Mouse (Mus musculus): ENCODE measurements at regions not wholly inside any gene's neighbourhood (a gene's known extent, or its start where the extent isn't known, plus 50 kb on each side); places are given as distances from the start of the nearest gene placed in this dataset.

DNA sequence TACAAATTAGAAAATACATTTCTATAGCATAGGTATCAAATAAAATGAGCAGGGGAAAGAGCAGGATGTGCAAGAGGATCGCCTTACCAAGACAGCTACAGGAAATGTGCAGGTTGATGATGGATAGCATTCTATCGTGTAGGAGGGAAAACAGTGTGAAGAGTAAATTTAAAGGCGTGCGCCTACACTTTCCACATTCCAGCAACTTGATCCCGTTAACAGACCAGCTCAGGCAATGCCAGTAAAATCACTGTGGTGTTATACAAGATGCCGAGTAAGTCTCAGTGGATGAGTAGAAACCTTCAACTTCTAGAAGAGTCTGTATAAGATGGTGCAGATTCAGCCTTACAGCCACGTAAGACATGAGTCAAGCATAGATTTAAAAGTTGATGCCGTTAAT, 831.8 kb upstream of the Chrm3 start:
- TF ChIP-seq CTCF (IDR thresholded peaks at IDR 0.05; ENCODE audit: low read depth, low read length) (no peak), POLR2A (IDR thresholded peaks at IDR 0.05; ENCODE audit: borderline replicate concordance, low read depth, low read length) (no peak)

DNA sequence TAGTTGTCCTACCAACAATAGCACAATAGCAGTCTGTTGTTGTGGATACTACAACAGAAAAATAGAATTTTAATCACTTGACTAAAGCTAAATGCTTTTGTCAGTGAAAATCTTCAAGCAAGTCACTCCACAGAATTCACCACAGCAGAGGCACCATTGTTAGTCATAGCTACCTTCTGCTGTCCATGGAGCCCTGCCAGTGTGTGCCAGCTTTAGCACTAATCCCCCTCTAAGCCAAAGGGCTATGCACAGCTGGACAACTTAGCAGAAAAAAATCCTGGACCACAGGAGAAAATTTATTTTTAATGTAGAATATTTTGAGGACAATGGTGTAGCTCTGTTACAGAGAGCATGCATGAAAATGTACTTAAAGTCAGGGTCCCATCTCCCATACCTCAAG, 820.5 kb upstream of the Chrm3 start:
- no peak overlapping the region for H3K4me3 ChIP-seq (ENCODE audit: insufficient read depth, low read length)
- H3K4me1 ChIP-seq (ENCODE audit: control insufficient read depth, insufficient read depth, low read length): no peaks in the 10 kb centered on the region
- H3K27ac ChIP-seq (ENCODE audit: insufficient read depth, low read depth, low read length): no peak overlapping the region
- TF ChIP-seq CTCF (IDR thresholded peaks at IDR 0.05; ENCODE audit: low read depth, low read length) (no peak), POLR2A (IDR thresholded peaks at IDR 0.05; ENCODE audit: borderline replicate concordance, low read depth, low read length) (no peak)

More for the DNA sequence above, 831.8 kb upstream of the Chrm3 start:
- Histone ChIP-seq H3K4me1 (ENCODE audit: control insufficient read depth, insufficient read depth, low read length) (no peaks in the 10 kb centered on the region), H3K4me3 (ENCODE audit: insufficient read depth, low read length) (no peak overlapping the region), H3K27ac (ENCODE audit: insufficient read depth, low read depth, low read length) (no peak overlapping the region)

- H3K4me1 ChIP-seq (ENCODE audit: control insufficient read depth, insufficient read depth, low read length): no peaks in the 10 kb centered on the region
- no peak overlapping the region for H3K27ac ChIP-seq (ENCODE audit: insufficient read depth, low read depth, low read length)
- H3K4me3 ChIP-seq (ENCODE audit: insufficient read depth, low read length): no peak overlapping the region
- TF ChIP-seq POLR2A (IDR thresholded peaks at IDR 0.05; ENCODE audit: borderline replicate concordance, low read depth, low read length) (no peak), CTCF (IDR thresholded peaks at IDR 0.05; ENCODE audit: low read depth, low read length) (no peak)
Measured at GRCm38 (mm10) chr13:11180356-11180755, 819.7 kb upstream of the Chrm3 start.

GRCm38 (mm10) chr13:11178586-11178985, 817.9 kb upstream of the Chrm3 start:
- Histone ChIP-seq H3K4me3 (ENCODE audit: insufficient read depth, low read length) (no peak overlapping the region), H3K27ac (ENCODE audit: insufficient read depth, low read depth, low read length) (no peak overlapping the region), H3K4me1 (ENCODE audit: control insufficient read depth, insufficient read depth, low read length) (no peaks in the 10 kb centered on the region)
- no peak for TF ChIP-seq CTCF (IDR thresholded peaks at IDR 0.05; ENCODE audit: low read depth, low read length)
- no peak for TF ChIP-seq POLR2A (IDR thresholded peaks at IDR 0.05; ENCODE audit: borderline replicate concordance, low read depth, low read length)

DNA sequence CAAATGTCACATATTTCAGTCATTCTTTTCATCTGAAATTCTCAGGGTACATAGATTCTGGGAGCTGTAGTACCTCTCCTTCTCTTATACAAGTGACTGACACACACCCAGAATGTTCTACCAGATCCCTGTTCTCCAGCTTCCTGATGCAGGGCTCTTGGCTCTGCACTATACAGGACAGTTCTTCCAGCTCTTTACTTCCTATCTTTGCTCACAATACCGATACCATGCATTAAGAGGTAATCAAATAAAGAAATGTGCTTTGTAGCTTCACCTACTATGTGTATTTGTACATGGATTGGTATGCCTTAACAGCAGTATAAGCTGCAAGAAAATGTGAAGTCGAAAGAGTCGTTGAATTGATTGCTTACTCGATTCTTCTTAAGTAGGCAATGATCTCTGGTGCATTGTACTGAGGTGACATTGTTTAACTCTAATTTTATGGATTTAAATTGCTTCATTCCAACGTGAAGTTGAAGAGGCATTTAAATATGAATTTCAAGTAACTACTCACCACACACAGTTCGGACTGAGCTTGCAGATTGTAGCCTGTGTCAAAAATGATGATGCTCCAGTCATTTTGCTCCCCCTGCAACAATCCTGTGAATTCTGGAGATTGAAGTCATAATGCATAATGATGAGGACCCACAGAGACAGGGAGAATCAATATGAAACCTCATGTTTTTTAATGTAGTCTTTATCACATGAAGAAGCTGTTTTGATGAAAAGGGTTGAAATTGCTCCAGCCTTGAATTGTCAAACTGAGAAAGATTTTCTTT, 817.2 kb upstream of the Chrm3 start:
- TF ChIP-seq CTCF (IDR thresholded peaks at IDR 0.05; ENCODE audit: low read depth, low read length): no peak
- no peak for TF ChIP-seq POLR2A (IDR thresholded peaks at IDR 0.05; ENCODE audit: borderline replicate concordance, low read depth, low read length)
- Histone ChIP-seq H3K4me1 (ENCODE audit: control insufficient read depth, insufficient read depth, low read length) (no peaks in the 10 kb centered on the region), H3K27ac (ENCODE audit: insufficient read depth, low read depth, low read length) (no peak overlapping the region), H3K4me3 (ENCODE audit: insufficient read depth, low read length) (no peak overlapping the region)

GRCm38 (mm10) chr13:11167115-11167514, 806.5 kb upstream of the Chrm3 start:
- H3K4me1 ChIP-seq (ENCODE audit: control insufficient read depth, insufficient read depth, low read length): no peaks in the 10 kb centered on the region
- H3K4me3 ChIP-seq (ENCODE audit: insufficient read depth, low read length): no peak overlapping the region
- no peak overlapping the region for H3K27ac ChIP-seq (ENCODE audit: insufficient read depth, low read depth, low read length)
- TF ChIP-seq CTCF (IDR thresholded peaks at IDR 0.05; ENCODE audit: low read depth, low read length) (no peak), POLR2A (IDR thresholded peaks at IDR 0.05; ENCODE audit: borderline replicate concordance, low read depth, low read length) (no peak)

- Histone ChIP-seq H3K4me3 (ENCODE audit: insufficient read depth, low read length) (no peak overlapping the region), H3K27ac (ENCODE audit: insufficient read depth, low read depth, low read length) (no peak overlapping the region), H3K4me1 (ENCODE audit: control insufficient read depth, insufficient read depth, low read length) (no peaks in the 10 kb centered on the region)
- TF ChIP-seq CTCF (IDR thresholded peaks at IDR 0.05; ENCODE audit: low read depth, low read length): no peak
- no peak for TF ChIP-seq POLR2A (IDR thresholded peaks at IDR 0.05; ENCODE audit: borderline replicate concordance, low read depth, low read length)
Measured at GRCm38 (mm10) chr13:11164130-11164529, 803.5 kb upstream of the Chrm3 start.

DNA sequence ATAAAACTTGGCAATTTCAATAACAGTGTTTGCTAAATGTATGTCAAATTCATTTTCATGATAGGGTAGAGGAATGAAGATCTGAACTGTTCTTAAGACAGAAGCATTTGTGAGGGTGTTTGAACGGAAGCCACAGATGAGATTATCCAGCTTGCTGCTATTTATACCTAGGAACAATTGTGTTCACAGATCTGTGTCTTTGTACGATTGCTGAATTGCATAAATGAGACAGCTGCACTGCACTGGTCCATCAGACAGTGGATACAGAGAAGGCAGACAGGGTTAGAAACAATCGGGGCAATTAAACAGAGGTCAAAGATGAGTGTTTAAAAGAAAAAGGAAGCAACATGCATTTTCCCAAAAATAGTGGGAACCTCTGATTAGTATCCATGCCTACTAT, 786.6 kb upstream of the Chrm3 start:
- no peak overlapping the region for H3K27ac ChIP-seq (ENCODE audit: insufficient read depth, low read depth, low read length)
- TF ChIP-seq CTCF (IDR thresholded peaks at IDR 0.05; ENCODE audit: low read depth, low read length) (no peak), POLR2A (IDR thresholded peaks at IDR 0.05; ENCODE audit: borderline replicate concordance, low read depth, low read length) (no peak)
- H3K4me1 ChIP-seq (ENCODE audit: control insufficient read depth, insufficient read depth, low read length): no peaks in the 10 kb centered on the region
- no peak overlapping the region for H3K4me3 ChIP-seq (ENCODE audit: insufficient read depth, low read length)

- TF ChIP-seq POLR2A (IDR thresholded peaks at IDR 0.05; ENCODE audit: borderline replicate concordance, low read depth, low read length): no peak
- no peak for TF ChIP-seq CTCF (IDR thresholded peaks at IDR 0.05; ENCODE audit: low read depth, low read length)
- no peak overlapping the region for H3K27ac ChIP-seq (ENCODE audit: insufficient read depth, low read depth, low read length)
- no peaks in the 10 kb centered on the region for H3K4me1 ChIP-seq (ENCODE audit: control insufficient read depth, insufficient read depth, low read length)
- H3K4me3 ChIP-seq (ENCODE audit: insufficient read depth, low read length): no peak overlapping the region
Measured at GRCm38 (mm10) chr13:11107693-11108092, 747.0 kb upstream of the Chrm3 start.

GRCm38 (mm10) chr13:11106426-11106825, 745.8 kb upstream of the Chrm3 start:
- TF ChIP-seq POLR2A (IDR thresholded peaks at IDR 0.05; ENCODE audit: borderline replicate concordance, low read depth, low read length) (no peak), CTCF (IDR thresholded peaks at IDR 0.05; ENCODE audit: low read depth, low read length) (no peak)
- Histone ChIP-seq H3K27ac (ENCODE audit: insufficient read depth, low read depth, low read length) (no peak overlapping the region), H3K4me3 (ENCODE audit: insufficient read depth, low read length) (no peak overlapping the region), H3K4me1 (ENCODE audit: control insufficient read depth, insufficient read depth, low read length) (no peaks in the 10 kb centered on the region)

Data from bone marrow macrophage, adult 2 months (primary cell).